Mouse (Mus musculus) lung, adult 2 months (tissue): ENCODE measurements around the gene Cacnb3. TPM values are rescaled to one million over a fixed set of nuclear protein-coding genes. Genes with fewer than 3 reads are reported as not detected.

ENCODE experiments used
- DNase-seq: peaks from one replicate; pipeline ENCODE4 v3.0.0; 2022
- H3K4me1 ChIP-seq: fragments of 200-500 bp; 2 replicates; pipeline ENCODE4 v1.6.1; 2011; ENCODE audit warnings: low read length; ENCODE audit not compliant: control insufficient read depth, insufficient read depth
- H3K4me3 ChIP-seq: fragments of 200-500 bp; replicated peaks from 2 replicates; pipeline ENCODE3; 2011; ENCODE audit warnings: low read depth, mild to moderate bottlenecking, control low read depth, low read length; ENCODE audit errors: extremely low read depth
- CTCF ChIP-seq: fragments of 200-500 bp; IDR thresholded peaks from 2 replicates; pipeline ENCODE4 v1.5.1; 2011; ENCODE audit warnings: mild to moderate bottlenecking, low read length, control low read depth; ENCODE audit not compliant: insufficient read depth
- POLR2A ChIP-seq: fragments of 200-500 bp; IDR thresholded peaks from 2 replicates; pipeline ENCODE4 v1.6.1; 2011; ENCODE audit warnings: low read depth, mild to moderate bottlenecking, control low read depth, low read length, borderline replicate concordance; ENCODE audit errors: extremely low read depth
- WGBS: fragments of 180-500 bp; shearing (Covaris S2); methylation state at CpG from one replicate; pipeline ENCODE4 v1.1.7; 2018; 5-methylcytosine and 5-hydroxymethylcytosine counted together
- polyA plus RNA-seq: library from polyadenylated mRNA; depleted of rRNA; stranded (reverse); fragments of >200 nt; gene quantifications from 2 replicates; pipeline ENCODE4 v1.2.3, GENCODE M21; 2012; rRNA removed

The Cacnb3 gene
- polyA plus RNA-seq, 1 experiment: 37.1 TPM

GRCm38 (mm10) chr15:98683746-98684145 lies 53.1 kb downstream of the Cacnb3 start:
- WGBS: 50% methylated on average over 1 of the region's 1 CpGs
- no peaks in the 10 kb centered on the region for H3K4me1 ChIP-seq
- no peak overlapping the region for H3K4me3 ChIP-seq
- DNase-seq: no peak
- TF ChIP-seq POLR2A: no peak
- no peak for TF ChIP-seq CTCF

DNA sequence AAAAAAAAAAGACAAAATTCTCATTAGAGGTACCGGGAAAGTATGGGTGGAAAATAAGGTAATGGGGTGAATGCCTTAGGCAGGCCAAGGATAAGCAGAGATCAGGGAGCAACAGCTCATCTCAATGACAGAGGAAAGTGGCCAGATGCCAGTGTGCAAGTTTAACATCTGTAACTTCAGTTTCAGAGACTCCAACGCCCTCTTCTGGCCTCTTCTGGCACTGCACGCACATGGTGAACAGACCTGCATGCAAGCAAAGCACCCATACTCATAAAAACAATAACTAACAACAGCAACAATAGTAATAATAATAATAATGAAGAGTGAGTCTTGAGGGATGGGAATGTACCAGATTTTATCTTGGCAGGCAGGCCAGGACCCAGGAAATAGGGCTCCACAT lies 55.3 kb downstream of the Cacnb3 start:
- no peak for DNase-seq
- H3K4me1 ChIP-seq: no peaks in the 10 kb centered on the region
- WGBS: 65% methylated on average over 3 of the region's 3 CpGs
- no peak overlapping the region for H3K4me3 ChIP-seq
- TF ChIP-seq POLR2A (no peak), CTCF (no peak)

- Histone ChIP-seq H3K4me3 (no peak overlapping the region), H3K4me1 (peaks cover 4% of the 10 kb centered on the region; the same call in 1 of the 2 replicates)
- no peak for TF ChIP-seq POLR2A
- no peak for TF ChIP-seq CTCF
- WGBS: 81% methylated on average over 2 of the region's 2 CpGs
- no peak for DNase-seq
These were observed 59.0 kb downstream of the Cacnb3 start for GRCm38 (mm10) chr15:98689682-98690081.

- H3K4me1 ChIP-seq: peaks cover 4% of the 10 kb centered on the region; the same call in 1 of the 2 replicates
- H3K4me3 ChIP-seq: no peak overlapping the region
- TF ChIP-seq POLR2A: no peak
- TF ChIP-seq CTCF: no peak
- DNase-seq: no peak
- WGBS: 66% methylated on average over 7 of the region's 7 CpGs
These were observed 61.0 kb downstream of the Cacnb3 start for GRCm38 (mm10) chr15:98691486-98692147.

GRCm38 (mm10) chr15:98692171-98692715 lies 61.6 kb downstream of the Cacnb3 start:
- WGBS: 11% methylated on average over 11 of the region's 11 CpGs
- peak; percentile 31 for DNase-seq
- H3K4me3 ChIP-seq: no peak overlapping the region

More at GRCm38 (mm10) chr15:98692171-98692715, 61.6 kb downstream of the Cacnb3 start:
- H3K4me1 ChIP-seq: peaks cover 4% of the 10 kb centered on the region; the same call in 1 of the 2 replicates
- TF ChIP-seq CTCF: no peak
- no peak for TF ChIP-seq POLR2A

Other genes with a start within 250 kb of the Cacnb3 start
- gene Olfr283, start 249.9 kb upstream of the Cacnb3 start, polyA plus RNA-seq: not detected in 2 replicates
- gene Olfr282, start 199.6 kb upstream of the Cacnb3 start, polyA plus RNA-seq: not detected in 2 replicates
- gene Olfr281, start 178.3 kb upstream of the Cacnb3 start, polyA plus RNA-seq: not detected in 2 replicates
- gene OR5BS1P, start 160.9 kb upstream of the Cacnb3 start, polyA plus RNA-seq: 0.03 and 0.05 TPM in 2 replicates
- 0.39 TPM in 1 of 2 replicates, not detected in the other for gene Lalba, start 148.1 kb upstream of the Cacnb3 start, polyA plus RNA-seq
- gene Olfr279, start 138.4 kb upstream of the Cacnb3 start, polyA plus RNA-seq: 0.12 and 0.13 TPM in 2 replicates
- gene Kansl2, start 96.6 kb upstream of the Cacnb3 start, polyA plus RNA-seq: 26.7 and 32.1 TPM in 2 replicates
- 10.4 and 13.0 TPM in 2 replicates for gene Ccnt1, start 59.9 kb upstream of the Cacnb3 start, polyA plus RNA-seq
- gene 4930415O20Rik, start 59.8 kb upstream of the Cacnb3 start, polyA plus RNA-seq: not detected in 2 replicates
- gene Adcy6, start 20.8 kb upstream of the Cacnb3 start, polyA plus RNA-seq: 52.3 and 62.8 TPM in 2 replicates
- gene Ddx23, start 32.1 kb downstream of the Cacnb3 start, polyA plus RNA-seq: 28.4 and 38.9 TPM in 2 replicates
- 19.6 and 23.6 TPM in 2 replicates for gene Rnd1, start 46.6 kb downstream of the Cacnb3 start, polyA plus RNA-seq
- 3.1 and 3.6 TPM in 2 replicates for gene Ccdc65, start 77.4 kb downstream of the Cacnb3 start, polyA plus RNA-seq
- gene Fkbp11, start 97.4 kb downstream of the Cacnb3 start, polyA plus RNA-seq: 11.1 and 12.5 TPM in 2 replicates
- 110 and 166 TPM in 2 replicates for gene Arf3, start 132.4 kb downstream of the Cacnb3 start, polyA plus RNA-seq
- 21.8 and 37.4 TPM in 2 replicates for gene Wnt10b, start 147.3 kb downstream of the Cacnb3 start, polyA plus RNA-seq
- not detected in 2 replicates for gene Wnt1, start 159.0 kb downstream of the Cacnb3 start, polyA plus RNA-seq
- gene Ddn, start 178.7 kb downstream of the Cacnb3 start, polyA plus RNA-seq: 0.21 and 0.31 TPM in 2 replicates
- gene Prkag1, start 200.7 kb downstream of the Cacnb3 start, polyA plus RNA-seq: 51.0 and 62.8 TPM in 2 replicates
- gene Kmt2d, start 240.4 kb downstream of the Cacnb3 start, polyA plus RNA-seq: 24.7 and 36.0 TPM in 2 replicates